Mouse (Mus musculus) cerebellum, adult 2 months (tissue): ENCODE measurements around the gene Mapk10.

Experiments used
- CTCF ChIP-seq: fragments of 200-500 bp; IDR thresholded peaks from 2 replicates; pipeline ENCODE4 v1.5.1; 2011; ENCODE audit warnings: low read depth, mild to moderate bottlenecking, control low read depth, low read length, moderate library complexity, borderline replicate concordance; ENCODE audit not compliant: insufficient read depth
- POLR2A ChIP-seq: fragments of 200-500 bp; IDR thresholded peaks from 2 replicates; pipeline ENCODE4 v1.6.1; 2011; ENCODE audit warnings: low read length, control low read depth, borderline replicate concordance; ENCODE audit not compliant: insufficient read depth

- no peak for TF ChIP-seq POLR2A
- TF ChIP-seq CTCF, result no peak
These were observed 215.2 kb downstream of the Mapk10 start for GRCm38 (mm10) chr5:102995928-102996327.
